Mouse (Mus musculus): Measurements from ENCODE around the gene Mtus2.

Mtus2 gene

GRCm38 (mm10) chr5:148181308-148181630 is 224.1 kb downstream of the Mtus2 start:
- no peak for DNase-seq (ENCODE audit: low spot score)

GRCm38 (mm10) chr5:148181901-148182300 is 224.8 kb downstream of the Mtus2 start:
- DNase-seq (ENCODE audit: low spot score): no peak

GRCm38 (mm10) chr5:148185898-148186297 is 228.8 kb downstream of the Mtus2 start:
- no peak for DNase-seq (ENCODE audit: low spot score)

DNA sequence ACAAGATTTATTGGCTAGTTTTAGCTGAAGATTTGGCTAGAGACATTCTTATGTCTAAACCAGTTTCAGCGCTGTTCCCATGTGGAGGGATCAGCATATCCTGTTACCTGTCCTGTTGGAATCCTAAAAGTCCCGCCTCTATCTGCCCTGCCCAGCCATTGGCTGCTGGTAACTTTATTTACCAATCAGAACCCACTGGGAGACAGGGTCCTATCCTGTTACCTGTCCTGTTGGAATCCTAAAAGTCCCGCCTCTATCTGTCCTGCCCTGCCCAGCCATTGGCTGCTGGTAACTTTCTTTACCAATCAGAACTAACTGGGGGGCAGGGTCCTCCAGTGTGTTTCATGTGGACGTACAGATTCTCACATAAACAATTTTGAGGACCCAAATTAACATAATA is 234.3 kb downstream of the Mtus2 start:
- DNase-seq (ENCODE audit: low spot score): no peak

DNA sequence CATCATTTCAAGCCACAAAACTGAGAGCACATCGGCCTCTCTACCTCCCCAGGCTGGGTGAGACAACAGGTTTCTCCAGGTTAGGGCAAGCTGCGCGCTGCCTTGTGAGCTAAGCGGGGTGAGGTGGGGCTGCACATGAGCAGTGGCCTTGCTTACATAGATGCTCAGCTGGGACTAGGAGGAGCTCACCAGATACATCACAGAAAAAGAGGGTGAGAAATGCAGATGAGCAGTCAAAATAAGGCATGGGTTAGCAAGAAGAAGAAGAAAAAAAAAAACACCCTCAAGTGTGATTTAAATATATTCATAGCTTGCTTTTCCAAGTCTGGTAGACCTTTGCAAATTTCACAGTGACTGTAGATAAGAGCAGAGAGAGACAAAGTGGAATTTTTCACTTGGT is 254.7 kb downstream of the Mtus2 start:
- no peak for DNase-seq (ENCODE audit: low spot score)

DNA sequence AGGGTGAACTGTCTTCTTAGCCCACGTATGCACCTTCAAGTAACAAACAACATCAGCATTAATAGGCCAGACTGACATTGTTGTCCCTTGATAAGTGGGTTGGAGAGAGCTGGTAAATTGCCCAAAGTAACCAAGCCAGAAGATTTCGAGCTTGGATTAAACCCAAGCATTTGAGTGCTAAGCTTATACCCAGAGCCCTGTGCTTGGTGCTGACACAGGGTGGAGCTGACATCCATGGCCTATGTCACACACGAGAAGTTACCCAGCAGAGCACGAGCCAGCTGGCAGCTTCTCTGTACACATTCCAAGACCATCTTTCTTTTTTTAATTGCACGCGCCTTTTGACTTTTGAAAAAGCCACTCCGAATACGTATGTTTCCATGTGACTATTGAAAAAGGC is 259.7 kb downstream of the Mtus2 start:
- DNase-seq (ENCODE audit: low spot score): no peak

- no peak for DNase-seq (ENCODE audit: low spot score)
Observed at GRCm38 (mm10) chr5:148222898-148223297, 265.8 kb downstream of the Mtus2 start.

GRCm38 (mm10) chr5:148224004-148224403 is 266.9 kb downstream of the Mtus2 start:
- DNase-seq (ENCODE audit: low spot score): no peak

DNA sequence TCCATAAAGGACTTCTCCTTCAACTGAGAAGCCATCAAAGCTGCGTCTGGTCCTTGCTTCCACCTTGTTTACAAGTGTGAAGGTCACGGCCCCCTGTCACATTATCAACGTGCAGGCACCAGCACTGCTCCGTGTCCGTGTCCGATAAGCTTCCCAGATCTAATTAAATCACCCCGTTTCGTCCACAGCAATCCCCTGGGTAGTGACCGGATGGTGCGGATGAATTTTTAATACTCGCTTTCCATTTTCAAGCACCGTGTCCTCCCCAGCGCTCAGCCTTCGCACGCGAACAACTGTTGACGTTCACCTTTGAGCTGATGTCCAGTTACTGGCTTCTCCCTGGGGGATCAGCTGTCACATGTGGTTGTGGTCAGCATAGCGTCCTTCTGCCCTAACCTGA is 276.6 kb downstream of the Mtus2 start:
- DNase-seq (ENCODE audit: low spot score): no peak

- DNase-seq (ENCODE audit: low spot score): no peak
Observed at GRCm38 (mm10) chr5:148236616-148237015, 279.5 kb downstream of the Mtus2 start.

- no peak for DNase-seq (ENCODE audit: low spot score)
Observed at GRCm38 (mm10) chr5:148239067-148239466, 281.9 kb downstream of the Mtus2 start.

DNA sequence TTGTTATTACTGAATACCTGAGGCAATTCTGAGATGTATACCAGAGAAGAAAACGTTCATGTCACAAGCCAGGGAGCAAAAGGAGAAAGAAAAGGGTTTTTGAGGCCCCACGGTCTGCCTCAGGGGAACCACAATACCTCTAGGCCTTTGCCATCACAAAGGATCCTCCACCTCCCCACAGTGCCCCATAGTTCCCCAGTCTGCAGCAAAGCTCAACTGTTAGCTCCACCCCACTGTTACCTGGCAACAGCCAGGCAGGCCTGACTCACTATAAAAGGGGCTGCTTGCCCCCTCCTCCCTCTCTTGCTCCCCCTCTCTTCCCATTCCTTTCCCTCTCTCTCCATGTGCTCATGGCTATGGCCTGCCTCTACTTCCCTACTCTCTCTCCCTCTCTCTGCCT is 282.6 kb downstream of the Mtus2 start:
- no peak for DNase-seq (ENCODE audit: low spot score)

GRCm38 (mm10) chr5:148241932-148242331 is 284.8 kb downstream of the Mtus2 start:
- DNase-seq (ENCODE audit: low spot score): peak; percentile 21

- DNase-seq (ENCODE audit: low spot score): no peak
Observed at GRCm38 (mm10) chr5:148244471-148244870, 287.4 kb downstream of the Mtus2 start.

DNA sequence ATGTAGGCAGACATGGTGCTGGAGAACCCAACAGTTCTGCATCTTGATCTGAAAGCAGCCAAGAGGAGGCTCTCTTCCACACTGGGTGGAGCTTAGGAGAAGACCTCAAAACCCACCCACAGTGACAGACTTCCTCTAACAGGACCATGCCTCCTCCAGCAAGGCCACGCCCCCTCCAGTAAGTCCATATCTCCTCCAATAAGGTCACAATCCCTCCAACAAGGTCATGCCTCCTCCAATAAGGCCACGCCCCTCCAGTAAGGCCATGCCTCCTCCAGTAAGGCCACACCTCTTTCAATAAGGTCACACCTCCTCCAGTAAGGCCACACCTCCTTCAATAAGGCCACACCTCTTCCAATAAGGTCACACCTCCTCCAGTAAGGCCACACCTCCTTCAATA is 288.3 kb downstream of the Mtus2 start:
- DNase-seq (ENCODE audit: low spot score): no peak

- no peak for DNase-seq (ENCODE audit: low spot score)
Observed at GRCm38 (mm10) chr5:148248236-148248635, 291.1 kb downstream of the Mtus2 start.

GRCm38 (mm10) chr5:148251847-148252246 is 294.7 kb downstream of the Mtus2 start:
- DNase-seq (ENCODE audit: low spot score): no peak

DNA sequence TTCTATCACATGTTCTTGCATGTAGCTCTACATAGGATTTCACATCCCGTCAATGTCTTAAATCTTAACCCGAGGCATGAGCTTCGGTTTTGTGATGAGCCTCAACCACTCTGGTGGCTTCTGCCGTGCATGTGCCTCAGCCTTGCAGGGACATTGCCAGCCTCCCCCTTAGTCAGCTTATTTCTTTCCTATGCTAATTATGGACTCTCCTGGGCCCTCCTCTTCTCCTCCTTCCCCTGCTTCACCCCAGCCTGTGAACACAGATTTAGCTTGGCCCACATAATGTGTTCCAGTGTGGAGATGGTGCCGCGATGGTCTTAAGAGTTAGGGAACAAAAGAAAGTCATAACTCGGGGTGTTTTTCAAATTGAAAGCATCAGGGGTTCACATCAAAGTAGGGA is 304.9 kb downstream of the Mtus2 start:
- no peak for DNase-seq (ENCODE audit: low spot score)

GRCm38 (mm10) chr5:148264819-148265707 is 307.9 kb downstream of the Mtus2 start:
- DNase-seq (ENCODE audit: low spot score): peak; percentile 7

DNA sequence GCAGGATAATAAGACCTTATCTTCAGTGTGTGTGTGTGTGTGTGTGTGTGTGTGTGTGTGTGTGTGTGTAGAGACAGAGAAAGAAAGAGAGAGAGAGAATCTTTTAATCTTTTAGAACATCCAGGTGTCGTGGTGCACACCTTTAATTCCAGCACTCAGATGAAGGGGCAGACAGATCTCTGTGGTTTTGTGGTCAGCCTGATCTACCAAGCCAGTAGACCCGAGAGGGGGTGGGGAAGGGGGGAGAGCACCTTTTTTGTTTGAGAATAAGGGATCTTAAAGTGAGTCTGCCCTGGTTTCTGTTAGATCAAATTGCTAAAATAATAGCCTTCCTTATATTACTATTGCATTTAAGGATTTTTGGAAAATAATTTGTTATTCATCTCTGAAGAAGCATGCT is 309.7 kb downstream of the Mtus2 start:
- no peak for DNase-seq (ENCODE audit: low spot score)

DNA sequence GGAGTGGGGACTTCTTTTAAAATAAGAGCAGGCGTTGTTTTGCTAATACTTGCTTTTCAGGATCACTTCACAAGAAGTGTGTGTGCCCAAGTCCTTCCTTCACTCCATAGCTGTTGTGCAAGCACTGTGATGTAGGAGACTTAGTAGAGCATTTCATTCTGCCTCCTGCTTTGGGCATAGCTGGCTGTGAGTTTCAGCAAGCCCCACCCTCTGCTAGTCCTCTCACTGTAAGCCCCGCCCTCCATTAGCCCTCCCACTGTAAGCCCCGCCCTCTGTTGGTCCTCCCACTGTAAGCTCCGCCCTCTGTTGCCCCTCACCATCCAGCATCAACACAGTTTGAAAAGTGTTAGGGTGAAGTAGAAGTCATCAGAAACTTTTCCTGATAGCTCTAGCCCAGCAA is 310.3 kb downstream of the Mtus2 start:
- DNase-seq (ENCODE audit: low spot score): no peak

GRCm38 (mm10) chr5:148272065-148272464 is 314.9 kb downstream of the Mtus2 start:
- no peak for DNase-seq (ENCODE audit: low spot score)

- no peak for DNase-seq (ENCODE audit: low spot score)
Observed at GRCm38 (mm10) chr5:148272771-148273170, 315.7 kb downstream of the Mtus2 start.

- DNase-seq (ENCODE audit: low spot score): no peak
Observed at GRCm38 (mm10) chr5:148278233-148278632, 321.1 kb downstream of the Mtus2 start.

All from ovary, postnatal 10 days (tissue).